Mouse (Mus musculus): Measurements from ENCODE around the gene Cald1. TPM values are rescaled to one million over a fixed set of nuclear protein-coding genes. Genes with fewer than 3 reads are reported as not detected.

Cald1 gene
- 58.0 and 63.2 TPM in 2 replicates for polyA plus RNA-seq (2015; fragmentation: Nextera tagmentation; extraction: Ambion mirVana)

DNA sequence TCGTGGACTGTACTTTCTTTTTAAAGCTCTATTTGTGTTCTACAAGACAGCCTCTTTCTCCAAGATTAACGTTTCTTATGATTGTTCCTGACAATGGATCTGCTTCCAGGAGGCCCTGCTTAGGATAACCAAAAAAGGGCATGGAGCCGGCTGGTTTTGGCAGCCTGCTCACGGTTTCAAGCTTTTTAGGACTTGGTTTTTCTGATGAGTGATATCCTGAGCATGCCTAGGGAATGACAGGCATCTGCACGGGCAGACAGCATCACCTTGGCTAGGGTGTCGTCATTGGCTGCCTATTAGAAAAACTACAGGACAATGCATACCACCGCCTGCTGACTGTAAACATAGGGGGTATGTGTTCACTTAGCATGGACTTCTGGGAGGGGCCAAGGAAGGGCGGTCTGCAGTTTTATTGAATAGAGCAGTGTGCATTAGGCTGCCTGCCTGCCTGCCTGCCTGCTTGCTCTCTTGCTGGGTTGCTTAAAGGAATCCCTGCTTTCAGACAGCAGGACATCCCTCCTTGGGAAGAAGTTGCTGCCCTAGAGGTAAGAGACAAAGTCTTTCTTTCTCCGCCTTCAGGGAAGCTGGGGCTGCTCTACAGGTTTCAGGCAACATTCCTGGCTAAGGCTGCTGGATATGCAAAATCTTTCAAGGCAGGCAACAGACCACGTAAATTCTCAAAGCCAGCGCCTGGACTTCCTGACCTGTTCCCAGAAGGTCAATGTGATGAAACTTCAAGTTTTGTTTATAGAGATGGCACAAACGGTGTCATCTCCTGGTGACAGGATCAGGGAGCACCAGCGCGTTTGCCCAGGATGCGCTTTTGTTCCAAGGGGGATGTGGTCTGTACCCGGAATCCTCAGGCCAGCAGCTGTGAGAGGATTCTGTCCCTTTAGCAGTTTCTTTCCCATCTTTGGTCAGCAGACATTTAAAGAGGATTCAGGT, at the start of gene Cald1:
TSS of gene Cald1 (plus strand) at position 380 of the 945 bp plus-strand sequence.
- 33% methylated on average over 16 of the region's 16 CpGs for WGBS (ENCODE audit: insufficient replicate concordance)
- Histone ChIP-seq H3K4me1 (replicated peaks) (no peaks in the 10 kb centered on the region), H3K9ac (0 out of 2 replicates have a peak within 1 kb of the TSS, but pooled peaks have one; percentile 3)

DNA sequence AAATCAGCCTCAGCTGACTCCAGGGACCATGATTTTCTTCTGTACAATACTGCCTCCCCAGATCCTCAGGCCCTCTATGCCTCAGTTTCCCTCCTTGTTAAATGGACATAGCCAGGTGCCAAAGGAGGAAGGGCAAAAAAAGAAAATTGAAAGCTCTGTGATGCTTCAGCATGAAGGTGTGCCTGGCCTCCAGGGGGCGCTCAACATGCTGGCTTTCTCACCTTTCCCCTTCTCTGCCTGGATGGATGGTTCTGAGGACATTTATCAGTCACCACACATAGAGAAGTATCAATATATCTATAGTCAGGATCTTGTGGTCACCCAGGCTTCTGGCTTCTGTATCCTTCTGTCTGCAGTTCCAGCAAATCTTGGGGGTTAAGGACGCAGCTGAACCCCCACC, 49.3 kb upstream of the Cald1 start:
- H3K27me3 ChIP-seq: no peaks in the 10 kb centered on the region; the same call in 1 of the 2 replicates
- no peaks in the 10 kb centered on the region for H3K9me3 ChIP-seq (replicated peaks)
- no peak for ATAC-seq (ENCODE audit: insufficient read depth)
- 33% methylated on average over 2 of the region's 2 CpGs for WGBS (ENCODE audit: insufficient replicate concordance)
- H3K36me3 ChIP-seq (replicated peaks): no peaks in the 10 kb centered on the region
- no peaks in the 10 kb centered on the region for H3K4me1 ChIP-seq (replicated peaks)
- H3K4me2 ChIP-seq: no peak overlapping the region
- H3K27ac ChIP-seq (replicated peaks): no peak overlapping the region
- no peak overlapping the region for H3K9ac ChIP-seq
- H3K4me3 ChIP-seq (replicated peaks): no peak overlapping the region

More for the DNA sequence above, at the start of gene Cald1:
- Histone ChIP-seq H3K4me3 (replicated peaks) (peak within 1 kb of the TSS; percentile 9), H3K9me3 (replicated peaks) (no peaks in the 10 kb centered on the region), H3K27ac (replicated peaks) (no peak within 1 kb of the TSS), H3K4me2 (no peak within 1 kb of the TSS), H3K27me3 (peaks cover 15% of the 10 kb centered on the region), H3K36me3 (replicated peaks) (no peaks in the 10 kb centered on the region)
- no peak for ATAC-seq (ENCODE audit: insufficient read depth)

DNA sequence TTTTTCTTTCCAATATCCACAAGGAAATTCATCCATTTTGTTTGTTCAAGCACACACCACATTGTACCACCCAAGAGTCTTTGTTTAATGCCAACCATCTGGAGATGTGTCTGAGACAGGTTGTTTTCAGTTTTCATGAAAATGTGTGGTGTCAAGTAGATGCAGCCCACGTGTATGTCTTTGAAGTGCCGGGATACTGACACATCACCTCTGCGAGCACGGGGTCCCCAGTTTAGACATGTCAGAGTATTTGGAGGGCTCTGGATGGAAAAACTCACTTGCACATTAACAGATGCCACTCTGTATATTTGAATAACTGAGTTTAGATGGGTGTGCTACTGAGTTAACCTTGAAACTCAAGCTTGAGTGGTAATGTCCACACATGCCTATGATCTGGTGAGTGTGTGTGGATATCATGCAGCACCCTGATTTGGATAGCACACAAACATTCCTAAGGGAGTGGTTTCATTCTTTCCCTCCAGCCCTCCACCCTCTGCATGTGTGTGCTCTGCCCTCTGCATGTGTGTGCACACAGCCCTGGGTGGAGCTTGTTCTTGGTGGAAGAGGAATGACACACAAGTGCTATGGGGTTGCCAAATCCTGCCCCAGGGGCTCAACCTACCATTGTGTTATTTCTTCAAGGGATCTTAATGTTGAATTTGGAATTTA, 45.7 kb upstream of the Cald1 start:
- Histone ChIP-seq H3K4me3 (replicated peaks) (no peak overlapping the region), H3K4me1 (replicated peaks) (no peaks in the 10 kb centered on the region), H3K27me3 (no peaks in the 10 kb centered on the region), H3K4me2 (no peak overlapping the region), H3K9ac (no peak overlapping the region), H3K36me3 (replicated peaks) (no peaks in the 10 kb centered on the region), H3K27ac (replicated peaks) (no peak overlapping the region), H3K9me3 (replicated peaks) (no peaks in the 10 kb centered on the region)
- no peak for ATAC-seq (ENCODE audit: insufficient read depth)
- 53% methylated on average over 4 of the region's 4 CpGs for WGBS (ENCODE audit: insufficient replicate concordance)

DNA sequence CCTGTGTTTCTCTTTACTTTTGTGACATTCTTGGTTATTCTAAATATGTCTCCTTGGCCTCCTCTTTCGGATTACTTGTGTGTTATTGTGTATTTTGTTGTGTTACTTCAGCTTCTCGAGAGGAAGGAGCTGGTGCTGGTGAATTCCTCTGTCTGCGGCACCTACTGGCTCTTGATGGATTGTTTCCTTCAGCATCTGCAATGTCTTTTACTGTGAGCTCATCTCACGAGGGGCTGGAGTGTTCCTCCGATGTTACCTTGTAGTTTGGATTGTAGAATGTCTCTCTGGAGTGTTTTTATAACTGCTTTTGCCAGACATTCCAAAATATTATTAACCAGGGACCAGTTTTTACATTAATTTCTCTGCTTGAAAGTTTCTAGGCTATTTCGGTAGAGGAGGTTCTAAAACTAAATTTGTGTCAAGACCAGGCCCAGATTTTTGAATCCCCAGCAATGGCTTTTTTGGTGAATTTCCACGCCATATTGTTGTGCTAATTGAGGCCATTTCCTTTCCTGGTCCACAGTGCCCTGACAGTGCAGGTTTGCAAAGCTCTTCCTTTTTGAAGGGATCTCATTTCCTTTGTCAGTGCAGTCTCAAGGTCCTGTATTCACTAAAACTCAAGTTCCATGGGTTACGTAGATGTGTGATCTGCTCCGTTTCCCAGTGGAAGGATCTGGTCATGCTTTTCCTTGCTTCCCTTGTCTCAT, 43.9 kb upstream of the Cald1 start:
- Histone ChIP-seq H3K27ac (replicated peaks) (no peak overlapping the region), H3K4me2 (no peak overlapping the region), H3K4me3 (replicated peaks) (no peak overlapping the region), H3K36me3 (replicated peaks) (no peaks in the 10 kb centered on the region), H3K27me3 (no peaks in the 10 kb centered on the region), H3K9me3 (replicated peaks) (no peaks in the 10 kb centered on the region), H3K4me1 (replicated peaks) (no peaks in the 10 kb centered on the region), H3K9ac (no peak overlapping the region)
- WGBS (ENCODE audit: insufficient replicate concordance): 52% methylated on average over 9 of the region's 9 CpGs
- ATAC-seq (ENCODE audit: insufficient read depth): no peak

DNA sequence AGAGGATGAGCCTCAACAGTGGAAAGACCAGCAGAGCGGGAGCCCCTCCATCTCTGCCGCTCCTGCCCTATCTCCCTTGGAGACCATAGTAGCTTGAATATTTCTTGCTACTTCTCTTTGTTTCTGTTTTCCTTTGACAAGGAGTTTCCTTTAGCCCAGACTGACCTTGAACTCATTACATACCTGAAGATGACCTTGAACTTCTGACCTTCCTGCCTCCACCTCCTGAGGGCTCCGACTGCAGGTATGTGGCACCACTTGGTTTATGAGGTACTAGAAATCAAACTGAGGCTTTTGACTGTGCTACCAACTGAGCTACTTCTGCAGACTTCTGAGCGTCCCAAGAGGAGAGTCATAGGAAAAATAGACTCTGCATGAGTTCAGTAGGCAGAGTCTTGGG, 38.8 kb upstream of the Cald1 start:
- Histone ChIP-seq H3K4me2 (no peak overlapping the region), H3K9ac (no peak overlapping the region), H3K9me3 (replicated peaks) (no peaks in the 10 kb centered on the region), H3K27ac (replicated peaks) (no peak overlapping the region), H3K36me3 (replicated peaks) (no peaks in the 10 kb centered on the region), H3K27me3 (0 out of 2 replicates have a peak, but pooled peaks cover 3% of the 10 kb centered on the region), H3K4me1 (replicated peaks) (no peaks in the 10 kb centered on the region), H3K4me3 (replicated peaks) (no peak overlapping the region)
- WGBS (ENCODE audit: insufficient replicate concordance): 68% methylated on average over 4 of the region's 4 CpGs
- no peak for ATAC-seq (ENCODE audit: insufficient read depth)

- Histone ChIP-seq H3K36me3 (replicated peaks) (no peaks in the 10 kb centered on the region), H3K27me3 (no peaks in the 10 kb centered on the region), H3K4me1 (replicated peaks) (no peaks in the 10 kb centered on the region), H3K9ac (no peak overlapping the region), H3K4me2 (no peak overlapping the region), H3K9me3 (replicated peaks) (no peaks in the 10 kb centered on the region), H3K27ac (replicated peaks) (no peak overlapping the region), H3K4me3 (replicated peaks) (no peak overlapping the region)
- WGBS (ENCODE audit: insufficient replicate concordance): 61% methylated on average over 7 of the region's 7 CpGs
- no peak for ATAC-seq (ENCODE audit: insufficient read depth)
Observed at GRCm38 (mm10) chr6:34565176-34565880, 33.0 kb upstream of the Cald1 start.

- no peak for ATAC-seq (ENCODE audit: insufficient read depth)
- H3K4me2 ChIP-seq: no peak overlapping the region
Observed at GRCm38 (mm10) chr6:34567298-34567697, 31.0 kb upstream of the Cald1 start.

GRCm38 (mm10) chr6:34579504-34580068, 18.7 kb upstream of the Cald1 start:
- no peak overlapping the region for H3K4me2 ChIP-seq
- H3K9me3 ChIP-seq (replicated peaks): no peaks in the 10 kb centered on the region
- H3K27ac ChIP-seq (replicated peaks): no peak overlapping the region
- H3K4me3 ChIP-seq (replicated peaks): no peak overlapping the region
- no peaks in the 10 kb centered on the region for H3K36me3 ChIP-seq (replicated peaks)
- no peaks in the 10 kb centered on the region for H3K27me3 ChIP-seq
- no peaks in the 10 kb centered on the region for H3K4me1 ChIP-seq (replicated peaks)
- no peak overlapping the region for H3K9ac ChIP-seq
- WGBS (ENCODE audit: insufficient replicate concordance): 52% methylated on average over 6 of the region's 6 CpGs
- ATAC-seq (ENCODE audit: insufficient read depth): no peak

More at GRCm38 (mm10) chr6:34567298-34567697, 31.0 kb upstream of the Cald1 start:
- 67% methylated on average over 5 of the region's 5 CpGs for WGBS (ENCODE audit: insufficient replicate concordance)
- no peak overlapping the region for H3K27ac ChIP-seq (replicated peaks)
- no peak overlapping the region for H3K4me3 ChIP-seq (replicated peaks)
- no peaks in the 10 kb centered on the region for H3K9me3 ChIP-seq (replicated peaks)
- no peaks in the 10 kb centered on the region for H3K4me1 ChIP-seq (replicated peaks)
- H3K36me3 ChIP-seq (replicated peaks): no peaks in the 10 kb centered on the region
- no peaks in the 10 kb centered on the region for H3K27me3 ChIP-seq
- H3K9ac ChIP-seq: no peak overlapping the region

- Histone ChIP-seq H3K4me2 (no peak overlapping the region), H3K9me3 (replicated peaks) (no peaks in the 10 kb centered on the region), H3K27me3 (no peaks in the 10 kb centered on the region; the same call in 1 of the 2 replicates), H3K4me1 (replicated peaks) (no peaks in the 10 kb centered on the region), H3K4me3 (replicated peaks) (no peak overlapping the region), H3K9ac (no peak overlapping the region), H3K36me3 (replicated peaks) (no peaks in the 10 kb centered on the region), H3K27ac (replicated peaks) (no peak overlapping the region)
- no peak for ATAC-seq (ENCODE audit: insufficient read depth)
- 28% methylated on average over 5 of the region's 5 CpGs for WGBS (ENCODE audit: insufficient replicate concordance)
Observed at GRCm38 (mm10) chr6:34583365-34583764, 14.9 kb upstream of the Cald1 start.

DNA sequence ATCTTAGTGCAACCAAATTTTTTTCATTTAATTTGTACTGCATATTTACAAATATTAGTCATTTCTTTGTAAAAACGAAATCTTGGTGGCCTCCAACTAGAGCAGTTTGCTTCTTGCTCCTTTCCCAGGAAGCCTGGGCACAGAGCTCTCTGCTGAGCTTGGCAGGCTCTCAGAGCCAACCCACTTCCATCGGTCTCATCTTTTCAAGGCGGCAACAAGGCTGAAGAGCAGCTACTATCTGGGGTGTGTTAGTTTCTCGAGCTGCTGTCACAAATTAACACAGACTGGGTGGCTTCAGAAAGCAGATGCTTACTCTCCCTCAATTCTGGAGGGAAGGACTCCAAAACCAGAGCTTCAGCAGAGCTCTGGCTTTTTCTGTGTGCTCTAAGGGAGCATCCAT, 10.2 kb upstream of the Cald1 start:
- no peak for ATAC-seq (ENCODE audit: insufficient read depth)
- 54% methylated on average over 4 of the region's 4 CpGs for WGBS (ENCODE audit: insufficient replicate concordance)
- H3K36me3 ChIP-seq (replicated peaks): no peaks in the 10 kb centered on the region
- no peaks in the 10 kb centered on the region for H3K9me3 ChIP-seq (replicated peaks)
- H3K9ac ChIP-seq: no peak overlapping the region
- H3K27ac ChIP-seq (replicated peaks): no peak overlapping the region
- H3K4me2 ChIP-seq: no peak overlapping the region
- no peaks in the 10 kb centered on the region for H3K4me1 ChIP-seq (replicated peaks)
- no peaks in the 10 kb centered on the region; the same call in 1 of the 2 replicates for H3K27me3 ChIP-seq
- no peak overlapping the region for H3K4me3 ChIP-seq (replicated peaks)

All from liver, embryonic 15.5 days (tissue).